Mouse (Mus musculus) MN1 (cell line): ENCODE measurements at regions not wholly inside any gene's neighbourhood (a gene's known extent, or its start where the extent isn't known, plus 50 kb on each side); places are given as distances from the start of the nearest gene placed in this dataset.

Source experiments
- DNase-seq: peaks from one replicate; pipeline ENCODE4 v3.0.0-alpha.2; 2016; ENCODE audit warnings: low spot score

DNA sequence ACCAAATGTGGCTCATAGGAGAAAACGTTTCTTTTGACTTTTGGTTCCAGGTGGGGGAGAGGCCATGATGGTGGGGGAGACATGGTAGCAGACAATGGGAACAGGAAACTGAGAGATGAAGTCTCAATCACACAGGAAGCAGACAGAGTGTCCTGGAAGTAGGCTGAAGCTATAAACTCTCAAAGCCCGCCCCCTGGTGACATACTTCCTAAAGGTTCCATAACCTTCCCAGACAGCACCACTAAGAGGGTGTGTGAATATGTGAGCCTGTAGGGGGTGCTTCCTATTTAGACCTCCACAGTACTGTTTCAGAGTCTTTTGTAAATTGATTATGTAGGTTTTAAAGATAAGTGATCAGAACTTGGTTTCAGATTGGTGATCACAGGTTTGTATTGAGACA lies 284.1 kb upstream of the Slc30a5 start:
- peak; percentile 29 for DNase-seq

DNA sequence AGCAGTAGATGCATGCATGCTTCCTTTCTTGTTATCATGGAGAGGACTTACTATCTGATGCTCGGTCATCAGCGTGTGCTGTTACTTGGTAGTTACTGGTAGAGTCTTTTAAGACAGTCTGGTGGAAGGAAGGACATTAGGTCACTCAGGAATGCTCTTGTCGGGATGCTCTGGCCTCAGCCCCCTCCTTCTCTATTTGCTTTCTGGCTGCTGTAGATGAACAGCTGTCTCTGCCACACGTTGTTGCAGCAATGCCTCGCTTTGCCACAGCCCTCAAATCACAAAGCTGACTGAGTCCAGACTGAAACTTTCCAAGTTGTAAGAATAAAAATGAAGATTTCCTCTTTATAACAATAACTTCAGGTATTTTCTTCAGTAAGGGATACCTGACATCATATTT lies 282.1 kb upstream of the Slc30a5 start:
- DNase-seq, result no peak

DNA sequence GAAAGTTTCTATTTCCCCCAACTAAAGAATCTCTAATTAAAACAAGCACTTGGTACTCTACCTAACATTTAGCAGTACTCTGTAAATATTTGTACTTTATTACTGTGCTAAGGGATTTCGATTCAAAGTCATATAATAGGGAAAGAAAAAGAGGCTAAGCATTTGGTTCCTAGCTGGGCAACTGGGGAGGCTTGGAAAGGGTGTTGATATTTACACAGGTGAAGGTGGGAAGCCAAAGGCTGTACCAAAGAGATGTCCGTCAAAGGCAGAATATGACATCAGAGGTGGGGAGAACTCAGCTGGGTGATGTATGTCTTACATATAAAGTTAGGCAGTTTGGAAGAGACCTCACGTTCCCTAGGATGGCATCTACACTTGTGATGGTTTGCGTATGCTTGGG lies 278.9 kb upstream of the Slc30a5 start:
- no peak for DNase-seq

DNA sequence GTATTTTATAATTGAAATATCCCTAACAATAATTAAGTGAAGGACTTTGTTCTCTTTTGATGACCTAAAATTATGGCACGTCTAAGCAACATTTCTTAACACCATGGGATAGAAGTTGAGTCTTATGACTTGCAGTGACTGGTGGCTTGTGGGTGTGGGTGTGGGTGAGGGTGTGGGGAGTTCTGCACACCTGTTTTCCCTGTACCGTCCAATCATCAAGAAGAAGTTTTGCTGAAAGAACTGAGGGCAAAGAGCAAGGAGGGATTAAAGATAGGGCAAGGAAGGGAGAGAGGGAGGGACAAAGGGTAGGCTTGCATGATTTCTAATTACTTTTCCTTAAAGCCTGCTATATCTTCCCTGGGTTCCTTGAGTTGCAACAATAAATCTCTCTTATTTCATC lies 278.5 kb upstream of the Slc30a5 start:
- no peak for DNase-seq

DNA sequence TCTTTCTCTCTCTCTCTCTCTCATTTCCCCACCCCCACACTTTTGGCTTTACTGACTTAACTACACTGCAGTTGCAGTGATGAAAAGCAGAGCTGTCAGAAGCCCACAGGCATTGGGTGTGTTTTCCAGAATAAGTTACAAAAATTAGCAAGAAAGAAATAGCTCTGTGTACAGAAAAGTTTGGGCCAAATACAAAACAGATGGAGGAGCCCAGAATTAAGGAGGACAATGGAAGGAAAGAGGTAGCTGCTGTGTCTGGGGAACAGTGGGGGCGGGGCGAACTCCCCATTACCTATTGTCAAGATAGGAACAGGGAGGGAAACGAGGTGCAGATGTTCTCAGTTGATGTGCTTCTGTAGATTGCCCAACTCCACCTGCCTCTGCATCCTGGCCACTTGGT lies 267.4 kb upstream of the Slc30a5 start:
- peak; percentile 50 for DNase-seq

DNA sequence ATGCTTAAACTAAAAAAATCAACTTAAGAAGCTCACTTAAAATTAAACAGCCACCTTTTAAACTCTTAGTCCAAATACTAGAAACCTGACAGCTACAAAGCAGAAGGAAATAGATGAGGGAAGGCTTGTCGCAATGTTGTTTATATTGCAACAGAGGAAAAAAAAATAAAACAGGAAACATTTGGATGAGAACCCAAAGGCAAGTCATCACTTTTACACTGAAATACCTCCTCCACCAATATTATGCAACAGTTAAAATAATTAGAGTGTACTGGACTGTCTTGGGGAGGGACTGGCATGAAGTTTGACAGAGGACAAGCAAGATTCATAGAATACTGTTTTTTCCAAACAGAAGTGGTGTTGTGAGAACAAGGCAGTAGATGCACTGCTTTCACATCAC lies 263.6 kb upstream of the Slc30a5 start:
- DNase-seq, result no peak

DNA sequence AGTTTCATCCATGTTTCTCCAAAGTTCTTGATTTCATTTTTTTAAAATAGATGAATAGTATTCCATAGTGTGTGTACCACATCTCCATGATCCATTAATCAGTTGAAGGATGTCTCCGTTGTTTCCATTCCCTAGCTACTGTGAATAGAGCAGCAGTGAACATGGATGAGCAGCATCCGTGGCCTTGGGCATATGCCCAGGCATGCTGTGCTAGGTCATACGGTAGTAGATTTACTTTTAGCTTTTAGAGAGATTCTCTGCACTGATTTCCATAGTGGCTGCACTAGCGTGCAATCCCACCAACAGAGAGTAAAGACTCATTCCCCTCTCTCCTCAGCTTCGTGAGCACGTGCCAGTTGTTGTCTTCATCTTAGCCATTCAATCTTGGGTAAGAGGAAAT lies 263.0 kb upstream of the Slc30a5 start:
- no peak for DNase-seq

DNA sequence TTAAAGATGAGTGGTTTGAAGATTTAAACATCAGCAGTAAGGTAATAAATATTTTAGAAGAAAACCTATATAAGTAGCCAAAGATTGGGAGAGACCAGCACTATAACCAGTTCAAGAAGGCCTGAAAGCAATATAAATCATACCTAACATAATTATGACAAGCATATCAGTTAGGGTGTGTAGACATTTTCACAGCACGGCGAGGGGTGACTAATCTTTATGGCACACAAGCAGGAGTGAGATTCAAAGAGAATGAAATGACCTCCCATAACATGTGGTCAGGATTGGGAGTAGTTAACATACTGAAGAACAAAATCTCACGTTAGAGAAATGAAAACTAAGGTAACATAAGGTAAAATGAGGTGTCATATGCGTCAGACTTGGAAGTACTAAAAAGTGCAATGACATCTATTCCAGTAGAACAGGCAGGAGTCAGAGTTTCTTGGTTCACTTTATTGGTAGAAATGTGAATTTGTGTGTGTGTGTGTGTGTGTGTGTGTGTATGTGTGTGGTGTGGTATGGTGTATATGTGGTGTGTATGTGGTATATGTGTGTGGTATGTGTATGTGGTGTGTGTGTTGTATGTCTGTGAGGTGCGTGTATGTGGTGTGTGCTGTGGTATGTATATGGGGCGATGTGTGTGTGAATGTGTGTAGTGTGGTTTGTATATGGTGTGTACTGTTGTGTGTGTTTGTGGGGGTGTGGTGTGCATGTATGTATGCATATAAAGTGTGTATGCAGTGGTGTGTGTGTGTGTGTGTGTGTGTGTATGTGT lies 262.0 kb upstream of the Slc30a5 start:
- no peak for DNase-seq

DNA sequence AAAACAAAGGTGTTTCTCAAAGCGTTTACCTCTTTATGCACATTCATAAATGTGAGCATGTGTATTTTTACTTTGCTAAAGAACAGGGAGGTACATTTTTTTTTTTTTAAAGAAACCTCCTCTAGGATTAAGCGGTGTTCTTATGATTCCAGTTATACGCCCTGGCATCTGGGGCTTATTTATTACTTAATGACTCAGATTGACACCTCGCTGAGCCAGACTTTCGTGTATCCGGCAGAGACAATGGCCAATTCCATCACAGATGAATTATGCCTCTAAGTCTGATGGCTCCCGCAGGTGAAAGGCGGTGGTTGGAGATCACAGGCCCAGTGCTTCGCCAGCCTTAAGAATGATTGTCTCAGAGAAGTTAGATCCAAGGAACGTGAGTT lies 259.5 kb upstream of the Slc30a5 start:
- DNase-seq, result peak; percentile 22

DNA sequence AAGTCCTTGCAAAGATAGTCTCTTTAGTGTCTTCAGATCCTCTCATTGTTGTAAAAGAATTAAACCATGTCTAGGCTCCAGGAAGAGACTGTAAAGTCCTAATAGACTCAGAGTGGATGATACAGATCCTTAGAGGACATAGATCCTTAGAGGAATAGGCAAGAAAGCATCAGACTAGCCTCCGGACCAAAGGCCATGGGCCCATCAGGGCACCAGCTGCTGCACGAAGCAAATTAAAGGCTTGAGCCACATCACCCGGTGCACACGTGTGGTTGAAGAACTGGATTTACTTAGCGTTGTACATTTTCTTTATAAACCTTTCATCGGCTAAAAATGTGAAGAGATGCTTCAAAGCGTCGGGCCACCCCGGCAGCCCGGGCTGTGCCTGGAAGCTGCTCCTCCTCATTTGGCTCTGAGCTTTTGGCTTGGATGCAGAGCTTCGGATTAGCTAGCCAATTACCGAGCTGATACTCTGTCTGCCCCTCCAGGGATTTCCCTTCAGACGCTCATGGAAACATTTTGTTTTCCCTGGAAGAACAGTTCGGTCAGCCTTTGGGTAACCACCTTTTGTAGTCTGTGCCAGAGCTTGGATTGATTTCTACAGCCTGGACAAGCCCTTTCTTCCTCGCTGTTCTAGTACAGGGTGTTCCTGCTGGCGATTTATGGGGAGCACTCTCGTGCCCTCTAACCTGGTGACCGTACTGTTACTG lies 259.0 kb upstream of the Slc30a5 start:
- DNase-seq, result peak; percentile 79

DNA sequence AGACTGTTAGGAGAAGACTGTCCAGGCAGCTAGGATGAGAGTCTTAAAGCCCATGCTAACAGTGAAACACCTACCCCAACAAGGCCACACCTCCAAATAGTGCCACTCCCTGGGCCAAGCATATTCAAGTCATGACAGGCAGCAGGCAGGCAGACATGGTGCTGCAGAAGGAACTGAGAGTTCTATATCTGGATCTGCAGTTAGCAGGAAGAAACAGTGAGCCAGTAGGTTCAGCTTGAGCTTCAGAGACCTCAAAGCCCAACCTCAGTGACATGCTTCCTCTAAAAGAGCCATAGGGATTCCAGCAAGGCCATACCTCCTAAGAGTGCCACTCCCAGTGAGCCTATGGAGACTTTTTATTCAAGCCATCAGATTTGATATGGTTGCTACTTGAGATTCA lies 252.0 kb upstream of the Slc30a5 start:
- no peak for DNase-seq

DNA sequence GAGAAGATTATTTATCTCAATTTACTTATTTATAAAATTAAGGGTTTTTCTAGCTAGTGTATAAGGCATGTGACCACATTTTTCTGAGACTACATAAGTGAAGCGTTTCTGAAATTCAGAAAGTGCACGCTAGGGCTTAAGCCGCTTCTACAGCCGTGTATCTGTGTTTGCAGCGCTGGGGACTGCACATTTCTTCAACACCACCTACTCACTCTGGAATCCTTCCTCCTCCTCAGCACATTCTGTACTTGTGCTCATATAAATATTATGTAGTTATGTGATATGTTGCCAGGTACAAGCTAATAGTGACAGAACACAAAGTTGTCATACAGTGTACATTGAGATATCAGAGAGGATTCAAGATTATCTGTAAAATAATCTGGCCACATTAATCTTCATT lies 251.0 kb upstream of the Slc30a5 start:
- DNase-seq, result no peak

DNA sequence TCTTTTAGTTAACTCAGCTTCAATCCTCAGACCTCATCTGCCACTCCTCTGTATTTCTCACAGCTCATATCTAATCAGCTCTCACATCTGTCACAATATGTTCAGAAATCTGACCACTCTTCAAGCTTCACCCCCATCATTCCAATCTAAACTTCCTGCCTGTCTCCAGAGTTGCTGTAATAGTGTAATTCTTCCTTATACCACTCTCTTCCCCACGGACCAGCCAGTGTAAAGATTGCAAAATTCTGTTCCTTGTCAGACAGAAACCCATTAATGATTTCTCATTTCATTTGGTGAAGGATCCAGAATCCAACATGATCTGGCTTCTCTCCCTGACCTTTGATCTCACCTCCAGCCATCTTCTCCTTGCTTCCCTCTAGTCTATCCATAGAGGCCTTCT lies 250.2 kb upstream of the Slc30a5 start:
- DNase-seq, result no peak

DNA sequence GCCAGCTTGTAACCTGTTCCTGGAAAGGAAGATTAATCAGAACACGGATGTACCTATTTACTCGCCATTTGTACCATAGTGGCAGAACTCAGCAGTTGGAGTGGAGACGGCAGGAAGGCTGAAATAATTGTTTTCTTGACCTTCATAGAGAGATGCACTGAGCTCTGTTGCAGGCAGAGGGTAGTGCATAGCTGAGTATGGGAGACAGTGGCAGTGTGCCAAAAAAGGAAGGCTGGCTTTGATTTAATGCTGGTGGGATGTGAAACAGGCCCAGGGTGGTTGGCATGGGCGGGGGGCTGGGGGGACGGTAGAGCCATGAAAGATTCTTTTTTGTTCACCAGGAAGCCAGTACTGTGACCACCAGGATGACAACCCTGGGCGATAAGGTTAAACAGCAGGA lies 235.3 kb upstream of the Slc30a5 start:
- peak; percentile 57 for DNase-seq

DNA sequence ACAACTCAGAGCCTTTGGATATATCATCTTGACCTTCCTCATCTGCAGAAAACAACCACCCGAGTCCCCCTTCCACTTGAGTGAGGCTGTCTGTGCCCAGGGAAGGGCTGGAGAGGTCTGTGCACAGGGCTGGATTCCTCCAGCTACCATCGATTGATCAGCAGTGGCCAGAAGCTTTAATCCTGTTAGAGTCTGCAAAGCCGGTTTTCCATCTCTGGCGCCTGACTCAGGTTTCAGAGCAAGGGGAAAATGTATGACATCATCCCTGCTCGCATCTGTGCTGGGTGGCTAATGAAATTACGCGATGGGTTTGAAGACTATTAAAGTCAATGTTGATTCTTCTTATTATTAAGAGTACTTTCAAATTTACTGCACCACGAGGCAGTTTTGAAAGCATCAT lies 229.4 kb upstream of the Slc30a5 start:
- peak; percentile 92 for DNase-seq

DNA sequence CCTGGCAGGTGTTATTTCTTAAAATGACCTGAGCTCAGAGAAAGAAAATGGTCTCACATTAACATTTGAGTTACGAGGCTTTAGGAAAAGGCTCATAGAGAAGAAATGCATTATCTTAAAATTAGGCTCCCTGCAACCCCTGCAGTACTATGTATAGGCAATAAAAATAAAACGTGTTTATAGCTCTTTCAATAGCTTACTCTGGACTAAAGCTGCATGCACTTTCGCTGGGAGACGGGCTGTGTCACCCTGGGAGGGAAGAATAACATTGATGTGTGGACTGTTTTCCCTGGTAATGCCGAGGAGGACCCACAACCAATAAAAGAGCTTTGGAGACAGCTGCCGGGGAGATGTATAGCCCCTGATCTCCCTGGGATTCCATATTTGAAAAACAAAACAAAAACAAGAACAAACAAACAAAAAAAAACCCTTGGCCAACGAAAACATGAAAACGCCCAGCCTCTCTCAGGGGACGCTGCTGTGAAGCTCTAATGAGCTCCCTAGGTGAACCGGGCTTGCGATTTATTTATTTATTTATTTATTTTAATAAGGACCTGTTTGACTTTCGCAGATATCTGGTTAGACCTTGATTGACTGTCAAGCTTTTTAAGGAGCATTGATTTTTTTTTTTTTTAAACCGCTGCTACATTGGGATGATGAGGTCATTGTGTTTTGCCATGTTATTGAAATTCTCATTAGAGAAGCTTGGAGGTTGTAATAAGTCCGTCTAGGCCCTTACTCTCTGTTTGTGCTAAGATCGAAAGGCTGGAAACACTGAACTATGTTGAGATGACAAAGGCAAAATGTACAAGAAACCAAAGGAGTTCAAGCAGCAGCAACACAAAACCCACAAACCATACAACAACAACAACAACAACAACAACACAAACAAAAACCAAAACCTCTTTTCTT lies 228.3 kb upstream of the Slc30a5 start:
- no peak for DNase-seq

DNA sequence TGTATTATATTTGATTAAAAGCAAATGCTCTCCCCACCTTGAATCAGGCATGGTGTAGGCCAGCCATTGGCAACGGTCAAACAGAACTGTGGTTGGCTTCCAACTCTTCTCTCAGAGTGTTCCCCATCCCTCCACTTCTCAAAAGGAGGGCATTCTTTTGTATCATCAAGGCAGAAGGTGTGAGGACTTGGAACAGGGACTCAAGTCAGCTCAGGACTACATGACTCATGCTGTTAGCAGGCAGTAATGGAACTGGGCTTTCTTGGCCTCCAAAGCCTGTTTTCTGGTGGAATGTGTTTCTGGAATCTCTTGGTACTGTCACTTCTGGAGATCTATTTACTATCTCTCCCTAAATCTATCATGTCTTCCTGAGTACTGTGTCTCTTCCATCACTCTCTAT lies 216.3 kb upstream of the Slc30a5 start:
- DNase-seq, result no peak

DNA sequence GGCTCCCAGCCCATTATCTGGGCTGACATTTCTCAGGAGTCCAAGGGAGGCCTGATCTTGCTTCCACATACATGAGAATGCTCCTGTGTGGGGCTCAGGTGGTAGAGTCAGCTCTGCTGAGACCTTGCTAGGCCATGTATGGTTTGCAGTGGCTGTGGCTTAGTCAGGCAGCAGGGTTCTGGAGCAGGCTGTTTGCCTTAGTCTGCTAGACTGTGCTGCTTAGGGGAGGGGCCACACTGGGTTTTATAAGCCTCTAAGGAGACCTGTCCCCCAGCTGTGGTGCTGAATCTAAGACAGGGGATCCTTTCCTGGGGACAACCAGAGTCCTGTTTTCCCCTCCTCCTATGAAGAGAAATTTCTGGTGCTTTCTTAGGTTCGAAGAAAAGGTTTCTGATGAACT lies 199.4 kb upstream of the Slc30a5 start:
- no peak for DNase-seq

DNA sequence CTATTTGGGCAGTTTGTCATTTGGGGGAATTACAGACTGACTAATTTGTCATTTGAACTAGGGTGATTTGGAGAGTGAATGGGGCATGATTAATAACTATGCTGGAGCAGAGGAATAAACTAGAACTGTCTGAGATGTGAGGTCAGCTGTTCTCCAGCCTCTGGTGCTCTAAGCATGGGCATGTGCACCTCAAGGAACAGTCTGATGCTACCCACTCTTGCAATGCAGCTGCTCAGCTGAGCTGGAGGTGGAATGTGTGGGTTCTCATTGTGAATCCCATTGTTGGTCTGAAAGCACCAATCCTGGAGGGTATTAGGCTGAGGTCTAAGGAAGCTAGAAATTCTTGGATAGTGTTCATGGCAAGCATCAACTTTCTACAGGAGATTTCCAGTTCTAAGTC lies 192.8 kb upstream of the Slc30a5 start:
- no peak for DNase-seq

DNA sequence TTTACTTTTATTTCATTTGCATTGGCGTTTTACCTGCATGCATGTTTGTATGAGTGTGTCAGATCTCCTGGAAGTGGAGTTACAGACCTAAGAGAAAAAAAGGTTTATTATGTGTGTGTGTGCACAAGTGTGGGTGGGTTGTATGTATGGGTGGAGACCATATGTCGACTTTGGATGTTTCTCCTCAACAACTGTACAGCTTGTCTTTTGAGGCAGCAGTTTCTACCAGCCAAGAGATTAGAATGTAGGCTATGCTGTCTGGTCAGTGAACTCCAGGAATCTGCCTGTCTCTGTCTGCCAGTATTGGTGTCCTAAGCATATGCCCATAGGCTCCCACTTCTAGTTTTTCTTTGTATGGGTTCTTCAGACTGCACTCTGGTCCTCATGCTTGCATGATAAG lies 192.3 kb upstream of the Slc30a5 start:
- DNase-seq, result no peak

DNA sequence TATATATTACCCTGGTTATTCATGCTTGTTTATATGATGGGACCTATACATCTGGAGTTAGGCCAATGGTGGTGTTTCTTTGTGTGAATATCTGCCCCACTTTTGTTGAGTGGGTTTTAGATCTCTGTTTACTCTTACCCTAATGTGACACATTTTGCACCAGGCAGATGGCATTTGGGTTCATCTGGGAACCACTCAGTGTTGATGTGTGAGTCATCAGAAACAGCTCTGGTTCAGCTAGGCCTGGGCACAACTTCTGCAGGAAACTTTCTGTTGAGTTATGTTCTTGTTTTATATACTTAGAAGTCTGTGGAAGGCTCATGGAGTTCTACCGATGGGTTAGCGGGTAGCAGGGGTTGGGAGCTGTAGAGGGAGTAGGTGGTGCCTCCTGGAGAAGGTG lies 191.7 kb upstream of the Slc30a5 start:
- DNase-seq, result no peak

DNA sequence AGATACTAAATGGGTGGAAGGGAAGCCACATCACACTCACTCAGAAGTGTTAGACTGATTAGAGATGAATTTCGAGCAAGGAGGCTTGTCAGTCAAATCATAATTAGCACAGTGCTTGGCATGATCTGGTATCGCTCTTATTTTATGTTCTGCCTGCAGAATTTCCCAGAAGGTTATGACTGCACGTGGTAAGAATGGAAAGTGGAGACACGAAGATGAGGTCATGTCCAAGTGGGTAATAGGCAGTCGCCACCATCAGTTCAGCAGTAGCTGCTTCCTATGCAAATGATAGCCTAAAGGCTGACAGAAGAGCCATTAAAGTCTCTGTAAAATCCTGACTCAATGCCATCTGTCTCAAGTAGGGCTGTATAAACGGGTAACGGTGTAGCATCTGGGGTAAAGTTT lies 186.0 kb upstream of the Slc30a5 start:
- peak; percentile 58 for DNase-seq

DNA sequence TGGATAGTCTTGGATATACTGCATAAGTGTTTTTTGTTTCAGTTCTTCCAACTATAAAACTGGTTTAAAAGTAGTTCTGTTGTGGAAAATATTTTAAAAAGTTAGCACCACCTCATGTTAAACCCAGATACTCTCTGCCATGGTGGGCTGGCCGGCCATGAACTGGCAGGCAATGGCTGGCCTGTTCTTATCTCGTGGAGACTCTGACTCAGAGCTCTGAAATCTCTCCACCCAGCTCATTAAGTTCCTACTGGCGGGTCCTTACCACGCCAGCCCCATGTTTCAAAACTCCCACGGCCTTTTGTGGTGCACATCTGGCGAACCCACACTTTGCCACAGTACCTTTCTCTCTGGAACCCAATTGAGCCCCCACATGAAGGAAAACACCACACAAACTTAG lies 183.8 kb upstream of the Slc30a5 start:
- no peak for DNase-seq
